Mouse (Mus musculus) brain, embryonic 14.5 days (tissue): ENCODE measurements at regions not wholly inside any gene's neighbourhood (a gene's known extent, or its start where the extent isn't known, plus 50 kb on each side); places are given as distances from the start of the nearest gene placed in this dataset.

Source experiments
- DNase-seq: peaks from one replicate; pipeline ENCODE4 v3.0.0-alpha.2; 2011; ENCODE audit warnings: low read depth
- CTCF ChIP-seq: fragments of 200-500 bp; IDR thresholded peaks from 2 replicates; pipeline ENCODE4 v1.5.1; 2012; ENCODE audit warnings: inconsistent platforms, mild to moderate bottlenecking, moderate library complexity, borderline replicate concordance; ENCODE audit not compliant: insufficient read depth, insufficient read length; ENCODE audit errors: extremely low read depth
- POLR2A ChIP-seq: fragments of 200-500 bp; IDR thresholded peaks from 2 replicates; pipeline ENCODE4 v1.6.1; 2012; ENCODE audit warnings: mild to moderate bottlenecking, inconsistent platforms, borderline replicate concordance; ENCODE audit not compliant: poor library complexity, insufficient read depth, insufficient read length, severe bottlenecking; ENCODE audit errors: extremely low read depth

DNA sequence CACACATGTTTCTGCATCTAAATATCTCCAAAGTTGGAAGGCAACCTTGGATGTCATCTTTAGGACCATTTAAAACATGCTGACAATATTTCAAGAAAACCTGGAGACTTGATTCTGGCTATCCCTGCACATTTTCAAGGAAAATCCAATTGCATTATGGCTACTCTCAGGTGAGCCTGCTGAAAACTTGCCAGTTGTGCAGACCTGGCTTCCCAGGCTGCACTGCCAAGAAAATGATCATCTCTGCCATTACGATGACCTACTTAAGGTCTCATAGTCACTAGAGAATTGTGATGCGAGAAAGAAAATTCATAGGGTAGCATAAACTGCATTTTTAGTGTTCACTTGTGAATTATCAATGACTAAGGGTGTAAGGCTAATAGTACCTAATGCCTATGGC, 225.2 kb downstream of the Btg1 start:
- TF ChIP-seq POLR2A (no peak), CTCF (no peak)
- no peak for DNase-seq

DNA sequence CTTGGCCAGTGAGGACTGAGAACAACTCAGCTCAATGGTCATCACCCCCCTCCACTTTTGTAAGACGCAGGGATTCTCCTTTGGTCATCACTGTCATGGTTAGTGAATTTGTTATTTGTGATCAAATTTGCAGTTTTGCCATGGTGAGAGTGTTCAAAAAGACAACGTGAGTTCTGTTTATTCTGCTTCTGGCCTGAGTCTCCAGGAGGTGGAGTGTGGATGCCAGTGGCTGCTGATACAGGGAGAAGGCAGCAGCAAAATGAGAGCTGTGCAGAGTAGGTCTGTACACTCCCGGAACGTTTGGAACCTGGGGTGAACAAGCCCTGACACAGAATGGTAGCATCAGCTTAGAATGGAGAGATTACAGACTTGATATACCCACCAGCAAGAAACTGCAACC, 229.1 kb downstream of the Btg1 start:
- DNase-seq: no peak

DNA sequence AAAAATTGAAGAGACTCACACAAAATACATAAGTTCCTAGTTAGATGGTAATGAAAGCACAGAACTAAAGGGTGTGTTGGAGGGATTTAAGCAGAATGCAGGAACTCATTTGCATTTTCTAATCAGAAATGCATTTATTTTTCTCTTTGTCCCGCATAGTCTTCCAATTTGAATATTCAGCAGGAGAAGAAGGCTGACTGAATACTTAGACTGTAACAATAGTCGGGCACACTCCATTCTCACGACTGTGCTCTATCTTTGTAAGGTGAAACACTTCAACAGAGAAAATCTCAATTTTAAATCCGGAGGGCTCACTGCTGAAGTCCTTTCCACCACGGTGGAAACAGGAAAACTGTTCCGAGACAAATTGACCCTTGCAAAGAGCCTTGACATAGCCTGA, 230.2 kb downstream of the Btg1 start:
- DNase-seq: peak; percentile 48
- no peak for TF ChIP-seq CTCF
- no peak for TF ChIP-seq POLR2A

More for the DNA sequence above, 229.1 kb downstream of the Btg1 start:
- TF ChIP-seq POLR2A (no peak), CTCF (no peak)

DNA sequence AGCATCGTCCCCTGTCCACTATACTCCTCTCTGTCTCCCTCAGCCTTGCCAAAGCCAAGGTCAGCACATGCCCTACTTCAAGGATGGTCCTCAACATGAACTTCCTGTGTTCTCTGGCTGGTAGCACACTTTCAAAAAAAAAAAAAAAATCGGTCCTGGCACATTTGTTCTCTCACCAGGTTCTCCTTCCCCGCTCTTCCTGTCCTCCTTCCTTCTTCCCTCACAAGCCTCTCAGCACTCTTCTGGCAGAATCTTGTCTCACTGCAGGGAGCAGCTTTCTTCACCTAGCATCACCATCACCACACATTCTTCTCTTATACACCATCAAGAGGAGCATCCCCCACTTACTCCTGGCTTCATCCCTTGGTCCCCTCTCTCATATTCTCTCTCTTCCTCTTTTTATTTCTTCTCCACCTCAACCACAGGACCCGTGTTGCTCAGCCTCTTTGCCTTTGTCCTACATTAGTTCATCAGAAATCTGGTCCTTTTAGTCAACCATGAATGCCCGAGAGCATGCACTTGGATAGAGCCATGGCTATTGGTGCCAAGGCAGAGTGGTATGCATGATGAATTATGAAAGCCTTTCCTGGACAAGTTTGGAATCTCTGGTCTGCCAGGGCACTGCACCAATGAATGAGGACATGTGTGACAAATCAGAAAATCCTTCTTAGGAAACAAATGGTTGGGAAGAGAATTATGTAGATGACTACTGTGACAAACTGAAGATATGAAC, 230.8 kb downstream of the Btg1 start:
- no peak for DNase-seq
- TF ChIP-seq CTCF: no peak
- no peak for TF ChIP-seq POLR2A

DNA sequence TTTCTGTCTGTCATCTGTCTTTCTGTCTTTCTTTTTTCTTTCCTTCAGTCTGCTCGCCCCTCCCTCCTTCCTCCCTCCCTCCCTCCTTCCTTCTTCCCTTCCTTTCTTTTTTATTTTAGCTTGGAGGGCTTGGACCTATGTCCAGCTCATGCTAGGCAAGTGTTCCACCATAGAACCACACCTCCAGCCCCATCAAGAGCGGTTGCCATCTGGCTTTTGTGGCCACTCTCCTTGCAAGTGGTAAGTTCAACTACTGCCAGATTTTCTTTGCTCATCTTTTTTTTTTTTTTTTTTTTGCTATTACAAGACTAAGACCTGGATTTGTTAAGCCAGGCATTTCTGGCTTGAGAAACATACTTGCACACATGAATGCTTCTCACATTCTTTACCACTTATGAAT, 231.7 kb downstream of the Btg1 start:
- no peak for TF ChIP-seq POLR2A
- TF ChIP-seq CTCF: no peak
- DNase-seq: no peak

DNA sequence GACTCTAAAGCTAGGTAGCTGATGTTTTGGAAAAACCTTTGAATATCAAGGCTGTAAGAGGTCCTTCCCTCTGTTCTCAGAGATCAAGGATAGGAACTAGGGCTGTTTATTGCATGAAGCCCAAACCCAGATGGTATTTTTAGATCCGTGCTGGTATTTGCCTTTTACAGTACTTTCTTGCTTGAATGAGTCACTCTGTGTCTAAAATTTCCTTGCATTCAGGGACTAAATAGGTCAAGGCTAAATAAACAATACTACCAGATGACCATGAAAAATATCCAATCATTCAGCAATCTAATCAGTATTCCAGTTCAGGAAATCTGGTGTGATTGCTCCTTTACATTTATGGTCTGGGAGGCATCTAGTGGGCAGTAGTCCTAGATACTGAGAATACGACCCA, 243.6 kb downstream of the Btg1 start:
- TF ChIP-seq CTCF: no peak
- TF ChIP-seq POLR2A: no peak
- DNase-seq: no peak

DNA sequence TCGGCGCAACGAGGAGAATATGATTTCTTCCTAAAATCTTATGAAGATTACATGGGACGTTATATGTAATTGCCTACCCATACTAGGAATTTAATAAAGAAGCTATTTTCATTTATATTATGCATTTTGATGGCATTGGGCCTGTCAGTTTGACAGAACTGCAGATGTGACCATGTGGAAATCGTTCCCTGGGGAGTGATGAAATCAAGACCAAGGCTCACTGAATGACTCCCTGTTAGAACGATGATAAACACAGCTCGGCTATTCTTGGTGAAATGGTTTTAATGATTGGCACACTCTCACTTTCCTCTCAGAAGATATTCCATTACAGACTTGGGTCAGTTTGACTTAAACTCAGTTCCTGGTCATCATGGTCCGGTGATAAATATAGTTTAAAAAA, 246.4 kb downstream of the Btg1 start:
- no peak for DNase-seq
- no peak for TF ChIP-seq POLR2A
- no peak for TF ChIP-seq CTCF

DNA sequence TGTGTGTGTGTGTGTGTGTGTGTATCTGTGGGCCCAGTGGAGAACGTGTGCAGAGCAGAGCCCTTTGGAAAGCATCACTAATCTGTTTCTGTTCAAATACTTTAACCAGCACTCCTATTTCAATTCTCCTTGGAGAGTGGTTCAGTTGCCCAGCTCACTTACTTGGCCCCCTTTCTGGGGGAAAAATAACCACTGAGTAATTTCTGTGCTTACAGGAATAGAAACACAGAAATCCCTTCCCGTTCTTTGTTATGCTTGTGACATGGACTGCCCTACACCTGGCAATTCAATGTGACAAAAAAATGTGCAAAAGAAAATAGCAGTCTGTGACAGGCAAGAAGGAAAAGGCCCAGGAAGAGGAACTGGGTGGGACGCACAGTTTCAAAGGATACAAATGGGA, 249.7 kb downstream of the Btg1 start:
- TF ChIP-seq POLR2A: no peak
- TF ChIP-seq CTCF: no peak
- DNase-seq: no peak

DNA sequence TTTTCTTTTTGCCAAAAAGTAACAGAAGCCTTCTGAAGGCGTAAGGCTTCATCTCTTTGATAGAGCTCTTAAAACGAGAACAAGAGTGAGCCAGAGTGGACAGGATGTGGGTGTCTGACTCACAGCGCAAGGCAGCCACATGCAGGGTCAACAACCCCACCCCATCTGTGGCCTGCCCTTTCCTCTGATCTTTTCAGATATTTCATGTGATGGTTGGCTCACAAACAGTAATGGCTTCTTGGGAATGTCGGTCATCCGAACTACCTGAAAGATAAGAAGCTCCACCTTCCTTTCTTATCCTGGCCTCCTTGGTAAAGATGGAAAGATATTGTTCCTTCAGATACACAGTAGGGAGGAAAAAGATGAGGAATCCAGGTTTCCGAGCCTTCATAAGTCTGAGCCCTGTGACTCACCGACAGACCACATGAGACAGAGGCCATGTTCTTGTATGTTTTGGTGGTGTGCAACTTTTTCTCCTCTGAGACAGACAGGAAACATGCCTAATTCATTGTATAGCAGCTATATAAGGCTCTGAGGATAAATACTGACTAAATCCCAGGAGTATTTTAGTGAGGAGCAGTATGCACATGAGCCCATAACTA, 254.9 kb downstream of the Btg1 start:
- TF ChIP-seq POLR2A (no peak), CTCF (no peak)
- no peak for DNase-seq

DNA sequence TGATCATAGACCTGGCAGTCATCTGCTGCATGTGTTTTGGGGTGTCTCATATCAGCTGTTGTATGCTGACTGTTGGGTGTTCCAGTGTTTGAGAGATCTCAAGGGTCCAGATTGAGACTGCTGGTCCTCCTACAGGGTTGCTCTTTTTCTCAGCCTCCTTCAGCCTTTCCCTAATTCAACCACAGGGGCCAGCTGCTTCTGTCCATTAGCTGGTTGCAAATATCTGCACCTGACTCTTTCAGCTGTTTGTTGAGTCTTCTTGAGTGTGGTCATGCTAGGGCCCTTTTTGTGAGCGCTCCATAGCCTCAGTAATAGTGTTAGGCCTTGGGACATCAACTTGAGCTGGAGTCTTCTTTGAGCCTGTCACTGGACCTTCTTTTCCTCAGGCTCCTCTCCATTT, 257.8 kb downstream of the Btg1 start:
- no peak for TF ChIP-seq CTCF
- TF ChIP-seq POLR2A: no peak
- no peak for DNase-seq

DNA sequence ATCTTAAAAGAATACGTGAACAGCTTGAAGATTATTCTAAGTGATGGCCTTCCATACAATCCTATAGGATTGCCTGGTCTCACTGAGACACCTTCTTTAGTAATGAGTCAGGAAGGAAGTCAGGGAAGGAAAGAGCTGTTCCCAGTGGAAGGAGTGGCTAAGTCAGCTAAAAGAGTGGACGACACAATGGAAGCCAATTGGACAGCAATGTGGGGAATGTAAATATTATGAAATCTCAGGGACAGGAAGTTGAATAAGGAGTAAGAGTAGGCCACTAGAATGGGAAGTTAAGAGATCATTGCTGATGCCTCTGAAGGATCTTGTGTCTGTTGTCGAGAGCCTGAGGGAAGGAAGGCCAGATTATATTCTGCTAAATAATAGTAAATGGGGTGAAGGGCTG, 258.9 kb downstream of the Btg1 start:
- DNase-seq: no peak
- TF ChIP-seq CTCF (no peak), POLR2A (no peak)

DNA sequence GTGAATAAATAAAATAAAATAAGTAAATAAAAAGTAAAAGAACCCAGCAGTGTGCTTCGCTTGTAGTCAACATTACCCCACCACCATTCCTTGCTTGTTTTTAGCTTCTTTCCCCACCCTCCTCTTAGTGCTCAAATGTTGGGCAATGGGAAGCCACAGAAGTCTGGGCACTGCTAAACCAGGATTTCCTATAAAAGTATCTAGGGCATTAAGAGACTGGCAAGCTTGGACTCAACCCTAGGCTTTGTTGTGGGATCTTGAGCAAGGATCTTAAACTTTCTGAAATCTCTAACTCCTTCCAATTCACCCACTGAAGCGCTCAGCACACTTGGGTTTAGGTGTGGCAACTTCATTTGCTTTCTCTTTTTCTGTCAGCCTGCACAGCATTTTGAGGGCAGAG, 262.6 kb downstream of the Btg1 start:
- TF ChIP-seq CTCF: no peak
- no peak for TF ChIP-seq POLR2A
- DNase-seq: no peak

DNA sequence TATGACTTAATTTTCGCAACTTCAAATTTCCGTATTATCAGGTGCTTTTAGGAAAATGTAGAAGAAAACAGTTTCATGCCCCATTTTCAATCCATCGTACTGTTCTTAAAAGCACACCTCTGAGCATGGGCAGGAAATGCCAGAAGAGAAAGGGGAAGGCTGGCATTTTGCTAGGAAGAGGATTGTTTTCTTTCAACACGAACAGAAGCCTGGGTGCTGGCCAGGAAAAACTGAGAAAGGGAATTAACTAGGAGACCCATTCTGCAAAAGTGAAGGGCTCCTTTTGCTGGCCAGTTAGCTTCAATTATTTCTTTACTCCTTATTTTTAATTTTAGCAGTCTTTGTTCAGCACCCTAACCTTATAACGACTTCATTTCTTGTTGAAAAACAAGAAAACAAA, 264.0 kb downstream of the Btg1 start:
- peak; percentile 78 for DNase-seq
- no peak for TF ChIP-seq POLR2A
- TF ChIP-seq CTCF: no peak

DNA sequence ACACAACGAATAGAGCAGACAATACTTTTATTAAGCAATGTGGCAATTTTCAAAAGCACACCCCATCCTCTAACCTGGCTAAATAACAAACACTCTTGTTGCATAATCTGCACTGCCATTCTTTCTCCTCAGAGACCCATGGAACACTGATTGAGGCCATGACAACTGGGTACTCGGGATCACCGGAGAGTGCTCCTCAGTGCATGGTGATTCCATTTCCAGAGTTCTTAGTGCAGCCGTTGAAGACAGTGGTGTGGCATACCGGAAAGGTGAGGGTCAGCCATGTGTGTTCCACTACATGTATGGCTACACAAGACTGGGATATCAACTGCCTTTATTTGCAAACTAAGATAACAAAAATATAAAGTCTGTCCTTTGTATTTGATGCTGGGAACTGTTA, 264.4 kb downstream of the Btg1 start:
- no peak for TF ChIP-seq CTCF
- TF ChIP-seq POLR2A: no peak
- peak; percentile 26 for DNase-seq
